Mouse (Mus musculus) embryonic fibroblast, embryonic 13.5 days (primary cell): ENCODE measurements around the gene Klc3.

Source experiments
- CTCF ChIP-seq: IDR thresholded peaks from 2 replicates; pipeline ENCODE4 v1.5.1; 2011; ENCODE audit warnings: mild to moderate bottlenecking, control low read depth, low read length, moderate library complexity, borderline replicate concordance; ENCODE audit not compliant: insufficient read depth
- POLR2A ChIP-seq: IDR thresholded peaks from 2 replicates; pipeline ENCODE4 v1.6.1; 2011; ENCODE audit warnings: low read depth, mild to moderate bottlenecking, control low read depth, low read length, moderate library complexity

- no peak for TF ChIP-seq CTCF
- TF ChIP-seq POLR2A = no peak
Measured at GRCm38 (mm10) chr7:19410766-19411344, 7.0 kb upstream of the Klc3 start.
